Mouse (Mus musculus): ENCODE measurements around the gene Klhl9. TPM values are rescaled to one million over a fixed set of nuclear protein-coding genes. Genes with fewer than 3 reads are reported as not detected.

Klhl9 gene
- 192 TPM for polyA plus RNA-seq (2014; fragmentation: Illumina TruSeq; extraction: RNeasy Lipid Tissue Mini Kit (QIAGEN cat#74804); ENCODE audit: low read depth, low replicate concordance)

DNA sequence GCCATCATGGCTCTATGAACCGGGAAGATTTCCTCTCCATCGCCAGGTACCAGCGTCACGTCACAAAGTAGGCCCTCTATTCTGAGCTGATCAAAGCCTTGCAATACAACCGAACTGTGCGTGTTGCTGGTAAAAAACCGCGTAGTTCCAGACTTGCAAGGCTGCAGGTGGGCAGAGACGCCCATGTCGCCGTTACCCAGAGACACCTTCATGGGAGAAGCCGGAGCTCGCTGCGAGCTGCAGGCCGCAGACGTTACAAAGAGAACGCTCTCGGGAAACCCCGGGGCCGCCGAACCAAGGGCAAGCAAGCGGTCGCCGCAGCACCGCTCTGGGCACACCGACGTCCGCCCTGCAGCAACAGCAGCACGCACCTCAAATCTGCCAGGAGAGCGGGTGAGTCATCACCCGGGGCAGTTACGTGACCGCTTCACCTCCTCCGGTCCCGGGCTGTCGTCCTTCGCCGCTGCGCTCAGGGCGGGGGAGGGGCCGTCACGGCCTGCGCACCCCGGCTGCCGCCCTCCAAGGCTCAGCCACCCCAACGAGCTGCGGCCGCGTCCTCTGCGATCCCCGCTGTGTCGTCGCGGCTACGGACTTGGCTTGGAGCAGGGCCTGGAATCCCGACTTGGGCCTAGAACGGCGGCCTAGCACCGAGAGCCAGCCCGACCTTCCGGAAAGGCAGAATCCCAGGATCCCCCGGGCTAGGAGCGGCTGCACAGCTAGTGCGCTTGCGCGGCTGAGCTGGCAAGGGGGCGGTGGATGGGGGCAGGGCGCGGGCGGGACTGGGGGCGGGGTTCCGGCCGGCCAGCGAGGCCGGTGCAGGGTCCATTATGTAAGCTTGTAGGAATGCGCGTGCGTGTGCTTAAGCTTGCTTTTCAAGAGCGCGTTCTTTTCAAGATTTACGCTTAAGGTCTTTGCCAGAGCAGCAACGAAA is at the start of gene Klhl9, which contains the start of gene Gm26566:
Klhl9 (minus strand) TSS at position 675 of the 931 bp plus-strand sequence.
Gm26566 (plus strand) TSS at position 15 of the 931 bp plus-strand sequence.

DNA sequence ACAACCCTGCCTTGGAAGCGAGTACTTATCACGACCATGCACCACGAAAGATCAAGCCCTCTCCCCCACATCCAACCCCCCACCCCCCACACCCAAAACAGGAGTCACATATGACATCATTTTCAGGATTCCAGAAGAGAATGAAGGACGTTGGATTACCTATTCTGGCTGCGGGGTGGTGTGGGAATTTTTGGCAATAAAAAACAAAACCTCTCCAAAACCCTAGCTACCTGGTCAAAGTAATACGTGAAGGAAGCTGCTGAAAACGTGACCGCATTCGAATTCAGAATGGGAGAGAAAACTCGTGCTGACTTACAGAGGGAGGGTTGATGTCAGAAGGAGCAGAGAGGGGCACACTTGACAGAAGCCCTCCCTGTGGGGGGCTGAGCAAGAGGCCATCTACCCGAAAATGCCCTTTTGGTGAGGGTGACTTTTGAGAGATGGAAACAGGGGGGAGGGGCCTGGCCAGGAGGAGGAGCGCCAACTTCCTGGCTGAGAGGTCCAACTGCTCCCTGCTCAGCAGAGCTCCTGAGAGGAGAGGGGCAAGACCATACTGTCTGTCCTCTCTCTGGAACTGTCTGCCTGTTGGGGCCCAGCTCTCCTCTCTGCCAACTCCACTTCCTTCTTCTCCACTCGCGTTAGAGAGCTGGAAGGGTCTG is 37.5 kb upstream of the Klhl9 start, which contains the start of gene Gm13283:
Gm13283 (plus strand) TSS at position 510 of the 659 bp plus-strand sequence.

DNA sequence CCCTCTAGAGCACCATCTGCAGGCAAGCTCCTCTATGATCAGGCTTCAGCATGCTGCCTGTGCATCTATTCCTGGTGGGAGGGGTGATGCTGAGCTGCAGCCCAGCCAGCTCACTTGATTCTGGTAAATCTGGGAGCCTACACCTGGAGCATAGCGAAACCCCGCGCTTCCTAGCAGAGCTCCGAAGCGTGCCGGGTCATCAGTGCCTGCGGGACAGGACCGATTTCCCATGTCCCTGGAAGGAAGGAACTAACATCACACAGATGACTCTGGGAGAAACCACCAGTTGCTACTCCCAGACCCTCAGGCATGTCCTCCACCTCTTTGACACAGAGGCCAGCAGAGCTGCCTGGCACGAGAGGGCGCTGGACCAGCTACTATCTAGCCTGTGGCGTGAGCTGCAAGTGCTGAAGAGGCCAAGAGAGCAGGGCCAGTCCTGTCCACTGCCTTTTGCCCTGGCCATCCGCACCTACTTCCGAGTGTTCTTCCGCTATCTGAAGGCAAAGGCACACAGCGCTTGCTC is 32.6 kb upstream of the Klhl9 start, which contains the start of gene Gm13271:
Gm13271 (plus strand) TSS at position 51 of the 523 bp plus-strand sequence.

DNA sequence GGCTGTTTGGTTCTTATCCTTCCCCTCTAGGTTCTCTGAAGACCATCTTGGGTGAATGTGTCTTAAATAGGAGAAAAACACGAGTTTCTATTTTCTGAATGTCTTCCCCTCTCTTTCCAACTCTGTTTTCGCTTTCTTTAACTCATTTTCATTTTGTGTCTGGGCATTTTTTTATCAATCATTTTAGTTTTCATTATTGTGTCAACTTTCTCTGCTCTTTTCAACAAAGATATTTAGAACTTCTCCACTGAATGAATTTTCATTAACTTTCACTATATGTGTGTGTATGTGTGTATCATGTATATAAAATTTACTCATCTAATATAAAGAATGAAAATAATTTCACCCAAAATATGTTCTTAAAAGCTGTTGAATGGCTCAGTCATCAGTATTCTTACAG is 31.0 kb downstream of the Klhl9 start, which contains the start of gene Ifnab:
Ifnab (minus strand) TSS at position 101 of the 400 bp plus-strand sequence.

DNA sequence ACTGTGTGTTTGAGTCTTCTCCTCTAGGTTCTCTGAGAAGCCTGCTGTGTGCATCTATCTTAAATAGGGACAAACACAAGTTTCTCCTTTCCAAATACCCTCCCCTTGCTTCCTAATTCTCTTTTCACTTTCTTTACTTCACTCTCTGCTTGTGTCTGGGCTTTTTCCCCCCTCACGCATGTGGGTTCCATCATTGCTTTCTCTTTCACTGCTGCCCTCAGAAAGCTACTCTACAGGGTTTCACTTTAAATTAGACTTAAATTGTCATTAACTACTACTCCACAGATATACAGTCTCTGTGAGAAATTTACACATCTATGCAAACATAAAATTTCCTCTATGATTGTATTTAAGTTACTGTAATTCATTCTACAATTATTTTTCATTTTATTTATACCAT is 38.5 kb downstream of the Klhl9 start, which contains the start of gene Ifna2:
Ifna2 (minus strand) TSS at position 101 of the 400 bp plus-strand sequence.

DNA sequence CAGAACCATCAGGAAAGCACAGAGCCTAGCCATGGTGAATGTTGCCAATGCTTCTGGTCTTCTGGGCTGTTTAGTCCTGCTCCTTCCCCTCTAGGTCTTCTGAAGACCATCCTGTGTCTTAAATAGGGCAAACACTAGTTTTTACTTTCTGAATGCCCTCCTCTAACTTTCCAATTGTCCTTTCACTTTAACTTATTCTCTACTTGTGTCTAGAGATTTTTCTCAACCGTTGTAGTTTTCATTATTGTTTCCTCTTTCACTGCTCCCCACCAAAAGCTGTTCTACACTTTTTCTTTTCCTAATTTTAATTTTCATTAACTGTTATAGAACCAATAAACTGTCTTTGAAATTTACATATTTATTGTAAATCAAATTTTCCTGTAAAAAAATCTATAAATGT is 45.4 kb downstream of the Klhl9 start, which contains the start of gene Ifna16:
Ifna16 (minus strand) TSS at position 101 of the 400 bp plus-strand sequence.

Other genes with a start within 250 kb of the Klhl9 start
- gene Ifnb1, start 199.7 kb downstream of the Klhl9 start, polyA plus RNA-seq (2014; fragmentation: Illumina TruSeq; extraction: RNeasy Lipid Tissue Mini Kit (QIAGEN cat#74804); ENCODE audit: low read depth, low replicate concordance), result not detected
- not detected for gene Ifna15, start 164.2 kb downstream of the Klhl9 start, polyA plus RNA-seq (2014; fragmentation: Illumina TruSeq; extraction: RNeasy Lipid Tissue Mini Kit (QIAGEN cat#74804); ENCODE audit: low read depth, low replicate concordance)
- gene Ifna14, start 150.7 kb downstream of the Klhl9 start, polyA plus RNA-seq (2014; fragmentation: Illumina TruSeq; extraction: RNeasy Lipid Tissue Mini Kit (QIAGEN cat#74804); ENCODE audit: low read depth, low replicate concordance), result not detected
- not detected for gene Ifna9, start 130.1 kb downstream of the Klhl9 start, polyA plus RNA-seq (2014; fragmentation: Illumina TruSeq; extraction: RNeasy Lipid Tissue Mini Kit (QIAGEN cat#74804); ENCODE audit: low read depth, low replicate concordance)
- not detected for gene Ifna12, start 119.1 kb downstream of the Klhl9 start, polyA plus RNA-seq (2014; fragmentation: Illumina TruSeq; extraction: RNeasy Lipid Tissue Mini Kit (QIAGEN cat#74804); ENCODE audit: low read depth, low replicate concordance)
- not detected for gene C87499, start 88.1 kb downstream of the Klhl9 start, polyA plus RNA-seq (2014; fragmentation: Illumina TruSeq; extraction: RNeasy Lipid Tissue Mini Kit (QIAGEN cat#74804); ENCODE audit: low read depth, low replicate concordance)
- not detected for gene Ifna13, start 78.0 kb downstream of the Klhl9 start, polyA plus RNA-seq (2014; fragmentation: Illumina TruSeq; extraction: RNeasy Lipid Tissue Mini Kit (QIAGEN cat#74804); ENCODE audit: low read depth, low replicate concordance)
- gene Ifna16, start 45.5 kb downstream of the Klhl9 start, polyA plus RNA-seq (2014; fragmentation: Illumina TruSeq; extraction: RNeasy Lipid Tissue Mini Kit (QIAGEN cat#74804); ENCODE audit: low read depth, low replicate concordance), result not detected
- gene Ifna2, start 38.6 kb downstream of the Klhl9 start, polyA plus RNA-seq (2014; fragmentation: Illumina TruSeq; extraction: RNeasy Lipid Tissue Mini Kit (QIAGEN cat#74804); ENCODE audit: low read depth, low replicate concordance), result not detected
- not detected for gene Ifnab, start 31.1 kb downstream of the Klhl9 start, polyA plus RNA-seq (2014; fragmentation: Illumina TruSeq; extraction: RNeasy Lipid Tissue Mini Kit (QIAGEN cat#74804); ENCODE audit: low read depth, low replicate concordance)
- not detected for gene Gm26566, start 660 bp downstream of the Klhl9 start, polyA plus RNA-seq (2014; fragmentation: Illumina TruSeq; extraction: RNeasy Lipid Tissue Mini Kit (QIAGEN cat#74804); ENCODE audit: low read depth, low replicate concordance)
- not detected for gene Gm13271, start 32.4 kb upstream of the Klhl9 start, polyA plus RNA-seq (2014; fragmentation: Illumina TruSeq; extraction: RNeasy Lipid Tissue Mini Kit (QIAGEN cat#74804); ENCODE audit: low read depth, low replicate concordance)
- gene Gm13283, start 37.7 kb upstream of the Klhl9 start, polyA plus RNA-seq (2014; fragmentation: Illumina TruSeq; extraction: RNeasy Lipid Tissue Mini Kit (QIAGEN cat#74804); ENCODE audit: low read depth, low replicate concordance), result not detected
- not detected for gene Gm13290, start 51.4 kb upstream of the Klhl9 start, polyA plus RNA-seq (2014; fragmentation: Illumina TruSeq; extraction: RNeasy Lipid Tissue Mini Kit (QIAGEN cat#74804); ENCODE audit: low read depth, low replicate concordance)
- not detected for gene Gm13289, start 54.5 kb upstream of the Klhl9 start, polyA plus RNA-seq (2014; fragmentation: Illumina TruSeq; extraction: RNeasy Lipid Tissue Mini Kit (QIAGEN cat#74804); ENCODE audit: low read depth, low replicate concordance)
- gene Gm13272, start 57.4 kb upstream of the Klhl9 start, polyA plus RNA-seq (2014; fragmentation: Illumina TruSeq; extraction: RNeasy Lipid Tissue Mini Kit (QIAGEN cat#74804); ENCODE audit: low read depth, low replicate concordance), result not detected
- not detected for gene Ifnz, start 59.7 kb upstream of the Klhl9 start, polyA plus RNA-seq (2014; fragmentation: Illumina TruSeq; extraction: RNeasy Lipid Tissue Mini Kit (QIAGEN cat#74804); ENCODE audit: low read depth, low replicate concordance)
- gene Gm13276, start 63.2 kb upstream of the Klhl9 start, polyA plus RNA-seq (2014; fragmentation: Illumina TruSeq; extraction: RNeasy Lipid Tissue Mini Kit (QIAGEN cat#74804); ENCODE audit: low read depth, low replicate concordance), result not detected
- gene Gm13277, start 66.2 kb upstream of the Klhl9 start, polyA plus RNA-seq (2014; fragmentation: Illumina TruSeq; extraction: RNeasy Lipid Tissue Mini Kit (QIAGEN cat#74804); ENCODE audit: low read depth, low replicate concordance), result not detected
- gene Gm13278, start 69.1 kb upstream of the Klhl9 start, polyA plus RNA-seq (2014; fragmentation: Illumina TruSeq; extraction: RNeasy Lipid Tissue Mini Kit (QIAGEN cat#74804); ENCODE audit: low read depth, low replicate concordance), result not detected
- gene Gm13275, start 72.0 kb upstream of the Klhl9 start, polyA plus RNA-seq (2014; fragmentation: Illumina TruSeq; extraction: RNeasy Lipid Tissue Mini Kit (QIAGEN cat#74804); ENCODE audit: low read depth, low replicate concordance), result not detected
- gene Gm13279, start 74.9 kb upstream of the Klhl9 start, polyA plus RNA-seq (2014; fragmentation: Illumina TruSeq; extraction: RNeasy Lipid Tissue Mini Kit (QIAGEN cat#74804); ENCODE audit: low read depth, low replicate concordance), result not detected
- gene Gm13285, start 77.2 kb upstream of the Klhl9 start, polyA plus RNA-seq (2014; fragmentation: Illumina TruSeq; extraction: RNeasy Lipid Tissue Mini Kit (QIAGEN cat#74804); ENCODE audit: low read depth, low replicate concordance), result not detected
- not detected for gene Gm13287, start 80.8 kb upstream of the Klhl9 start, polyA plus RNA-seq (2014; fragmentation: Illumina TruSeq; extraction: RNeasy Lipid Tissue Mini Kit (QIAGEN cat#74804); ENCODE audit: low read depth, low replicate concordance)
- not detected for gene Gm13288, start 83.1 kb upstream of the Klhl9 start, polyA plus RNA-seq (2014; fragmentation: Illumina TruSeq; extraction: RNeasy Lipid Tissue Mini Kit (QIAGEN cat#74804); ENCODE audit: low read depth, low replicate concordance)
- gene Ifna7, start 93.8 kb upstream of the Klhl9 start, polyA plus RNA-seq (2014; fragmentation: Illumina TruSeq; extraction: RNeasy Lipid Tissue Mini Kit (QIAGEN cat#74804); ENCODE audit: low read depth, low replicate concordance), result not detected
- gene Ifna11, start 97.5 kb upstream of the Klhl9 start, polyA plus RNA-seq (2014; fragmentation: Illumina TruSeq; extraction: RNeasy Lipid Tissue Mini Kit (QIAGEN cat#74804); ENCODE audit: low read depth, low replicate concordance), result not detected
- gene Ifna6, start 105.0 kb upstream of the Klhl9 start, polyA plus RNA-seq (2014; fragmentation: Illumina TruSeq; extraction: RNeasy Lipid Tissue Mini Kit (QIAGEN cat#74804); ENCODE audit: low read depth, low replicate concordance), result not detected
- gene Ifna5, start 113.1 kb upstream of the Klhl9 start, polyA plus RNA-seq (2014; fragmentation: Illumina TruSeq; extraction: RNeasy Lipid Tissue Mini Kit (QIAGEN cat#74804); ENCODE audit: low read depth, low replicate concordance), result not detected
- gene Ifna4, start 119.4 kb upstream of the Klhl9 start, polyA plus RNA-seq (2014; fragmentation: Illumina TruSeq; extraction: RNeasy Lipid Tissue Mini Kit (QIAGEN cat#74804); ENCODE audit: low read depth, low replicate concordance), result not detected
- gene Ifna1, start 127.6 kb upstream of the Klhl9 start, polyA plus RNA-seq (2014; fragmentation: Illumina TruSeq; extraction: RNeasy Lipid Tissue Mini Kit (QIAGEN cat#74804); ENCODE audit: low read depth, low replicate concordance), result not detected
- not detected for gene Ifne, start 157.7 kb upstream of the Klhl9 start, polyA plus RNA-seq (2014; fragmentation: Illumina TruSeq; extraction: RNeasy Lipid Tissue Mini Kit (QIAGEN cat#74804); ENCODE audit: low read depth, low replicate concordance)